Mouse (Mus musculus) bone marrow, adult 2 months (tissue): Measurements from ENCODE around the gene Tgfbr2. TPM values are rescaled to one million over a fixed set of nuclear protein-coding genes. Genes with fewer than 3 reads are reported as not detected.

Source experiments
- H3K27ac ChIP-seq: fragments of 200-500 bp; 2 replicates; pipeline ENCODE4 v1.5.1; 2012; ENCODE audit warnings: low read depth, mild to moderate bottlenecking, control low read depth, inconsistent platforms, low read length; ENCODE audit not compliant: control insufficient read depth, poor library complexity, insufficient read depth
- H3K4me1 ChIP-seq: fragments of 200-500 bp; 2 replicates; pipeline ENCODE4 v1.6.1; 2011; ENCODE audit warnings: low read length; ENCODE audit not compliant: control insufficient read depth, insufficient read depth
- H3K4me3 ChIP-seq: fragments of 200-500 bp; replicated peaks from 2 replicates; pipeline ENCODE3; 2011; ENCODE audit warnings: mild to moderate bottlenecking, low read depth, low read length, control low read depth; ENCODE audit not compliant: control insufficient read depth
- CTCF ChIP-seq: fragments of 200-500 bp; IDR thresholded peaks from 2 replicates; pipeline ENCODE4 v1.5.1; 2011; ENCODE audit warnings: low read length, control low read depth; ENCODE audit not compliant: control insufficient read depth, insufficient read depth
- POLR2A ChIP-seq: fragments of 200-500 bp; IDR thresholded peaks from 2 replicates; pipeline ENCODE4 v1.6.1; 2011; ENCODE audit warnings: low read depth, mild to moderate bottlenecking, control low read depth, low read length, borderline replicate concordance; ENCODE audit not compliant: control insufficient read depth
- WGBS: fragments of 180-500 bp; shearing (Covaris S2); methylation state at CpG from one replicate; pipeline ENCODE4 v1.1.7; 2018; 5-methylcytosine and 5-hydroxymethylcytosine counted together
- polyA plus RNA-seq: library from polyadenylated mRNA; stranded (reverse); fragments of >200 nt; gene quantifications from 2 replicates; pipeline ENCODE4 v1.2.4, GENCODE M21; 2011; ENCODE audit warnings: low replicate concordance; ENCODE audit not compliant: missing spikeins, insufficient read depth, insufficient read length

The Tgfbr2 gene
- polyA plus RNA-seq, 1 experiment: 4.7 TPM

DNA sequence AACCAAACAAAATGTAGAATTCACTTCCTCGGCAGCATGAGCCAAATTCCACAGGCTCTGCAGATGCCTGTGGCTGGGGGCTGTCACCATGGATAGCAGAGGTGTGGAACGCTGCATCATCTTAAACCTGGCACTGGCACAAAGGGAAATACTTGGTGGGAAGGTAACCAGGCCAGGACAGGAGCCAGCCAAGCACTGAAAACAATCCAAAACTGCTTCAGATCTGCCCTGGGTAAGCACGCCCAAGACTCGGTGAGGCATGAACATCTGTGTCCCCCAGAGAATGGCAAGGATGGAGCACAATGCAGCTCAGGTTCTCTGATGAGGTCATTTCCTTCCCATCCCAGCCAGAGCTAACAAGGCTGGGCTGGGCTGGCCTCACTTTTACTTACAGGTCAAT lies 43.6 kb upstream of the Tgfbr2 start:
- no peak overlapping the region for H3K4me3 ChIP-seq
- H3K27ac ChIP-seq: peak overlapping the region; percentile 77
- peaks cover 1% of the 10 kb centered on the region; the same call in 1 of the 2 replicates for H3K4me1 ChIP-seq
- WGBS: 65% methylated on average over 4 of the region's 4 CpGs
- no peak for TF ChIP-seq CTCF
- no peak for TF ChIP-seq POLR2A

DNA sequence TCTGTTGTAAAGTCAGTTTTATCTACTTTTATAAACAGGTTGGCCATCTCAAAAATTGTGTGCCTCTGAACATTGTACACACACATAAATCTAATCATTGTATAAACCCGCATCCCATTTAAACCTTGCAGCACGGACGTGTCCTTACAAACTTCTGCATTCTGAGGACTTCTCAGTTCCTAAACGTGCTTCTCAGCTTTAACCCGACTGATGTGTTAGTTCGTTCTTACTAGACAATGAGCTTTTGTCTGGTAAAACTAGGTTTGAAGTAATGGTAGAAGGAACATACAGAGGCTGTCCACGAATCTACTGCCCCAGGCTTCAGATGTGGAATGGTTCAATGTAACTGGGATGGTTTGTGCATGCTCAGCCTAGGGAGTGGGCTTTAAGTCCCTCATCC lies 41.9 kb upstream of the Tgfbr2 start:
- H3K27ac ChIP-seq: peak overlapping the region; percentile 54; the same call in 1 of the 2 replicates

GRCm38 (mm10) chr9:116216677-116217076 lies 41.5 kb upstream of the Tgfbr2 start:
- peaks cover 1% of the 10 kb centered on the region; the same call in 1 of the 2 replicates for H3K4me1 ChIP-seq
- TF ChIP-seq POLR2A (no peak), CTCF (peak; percentile 47)
- no peak overlapping the region; the same call in 1 of the 2 replicates for H3K27ac ChIP-seq
- WGBS: 17% methylated on average over 10 of the region's 10 CpGs
- no peak overlapping the region for H3K4me3 ChIP-seq

More for the DNA sequence above, 41.9 kb upstream of the Tgfbr2 start:
- H3K4me1 ChIP-seq: peaks cover 1% of the 10 kb centered on the region; the same call in 1 of the 2 replicates
- WGBS: 30% methylated on average over 7 of the region's 7 CpGs
- TF ChIP-seq POLR2A (no peak), CTCF (no peak)
- H3K4me3 ChIP-seq: no peak overlapping the region

GRCm38 (mm10) chr9:116214296-116214695 lies 39.1 kb upstream of the Tgfbr2 start:
- H3K4me3 ChIP-seq: no peak overlapping the region
- H3K27ac ChIP-seq: no peak overlapping the region
- 73% methylated on average over 6 of the region's 6 CpGs for WGBS
- TF ChIP-seq POLR2A (no peak), CTCF (no peak)
- peaks cover 1% of the 10 kb centered on the region; the same call in 1 of the 2 replicates for H3K4me1 ChIP-seq

GRCm38 (mm10) chr9:116212915-116213619 lies 37.9 kb upstream of the Tgfbr2 start:
- 88% methylated on average over 8 of the region's 8 CpGs for WGBS
- Histone ChIP-seq H3K4me3 (no peak overlapping the region), H3K4me1 (peaks cover 1% of the 10 kb centered on the region; the same call in 1 of the 2 replicates), H3K27ac (no peak overlapping the region)
- TF ChIP-seq CTCF: no peak
- no peak for TF ChIP-seq POLR2A

DNA sequence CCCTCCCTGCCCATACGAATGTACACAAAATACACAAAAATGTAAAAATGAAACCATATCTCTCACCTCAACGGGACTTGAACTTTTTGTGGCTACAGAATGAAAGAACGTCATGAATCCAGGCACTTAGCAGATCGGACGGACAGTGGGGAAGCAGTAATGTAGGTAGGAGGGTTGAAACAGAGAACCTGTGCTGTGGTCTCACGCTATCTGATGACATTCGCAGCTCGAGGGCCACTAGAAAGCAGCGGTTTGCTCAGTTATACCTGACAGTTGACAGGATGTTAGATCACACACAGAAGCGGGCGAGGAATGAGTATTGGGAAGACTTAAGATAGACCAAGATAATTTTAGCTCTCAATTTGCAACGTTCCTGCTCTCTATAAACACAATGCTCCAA lies 36.9 kb upstream of the Tgfbr2 start:
- TF ChIP-seq POLR2A: no peak
- TF ChIP-seq CTCF: no peak
- peaks cover 1% of the 10 kb centered on the region; the same call in 1 of the 2 replicates for H3K4me1 ChIP-seq
- 61% methylated on average over 12 of the region's 12 CpGs for WGBS
- H3K4me3 ChIP-seq: no peak overlapping the region
- no peak overlapping the region for H3K27ac ChIP-seq

- no peak for TF ChIP-seq CTCF
- no peak for TF ChIP-seq POLR2A
- Histone ChIP-seq H3K27ac (no peak overlapping the region), H3K4me1 (no peaks in the 10 kb centered on the region; the same call in 1 of the 2 replicates), H3K4me3 (no peak overlapping the region)
- WGBS: 70% methylated on average over 16 of the region's 16 CpGs
These were observed 33.2 kb upstream of the Tgfbr2 start for GRCm38 (mm10) chr9:116208169-116208904.

DNA sequence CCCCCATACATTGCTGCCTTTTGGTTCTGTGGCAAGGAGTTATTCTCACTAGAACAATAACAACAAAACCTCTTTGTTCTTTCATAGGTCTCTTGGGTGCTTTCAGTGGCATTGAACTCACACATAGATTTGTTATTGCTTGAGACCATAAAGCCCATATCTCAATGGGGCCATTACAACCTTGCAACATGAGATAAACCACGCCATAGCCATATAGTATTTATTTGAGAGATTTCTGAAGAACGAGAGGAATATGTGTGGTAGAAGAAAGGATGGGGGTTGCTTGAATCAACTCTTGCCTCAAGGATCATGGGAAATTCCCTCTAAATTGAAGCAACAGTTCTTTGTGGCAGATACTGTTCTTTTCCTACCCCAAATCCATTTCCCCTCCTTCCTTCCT lies 31.7 kb upstream of the Tgfbr2 start:
- Histone ChIP-seq H3K4me3 (no peak overlapping the region), H3K27ac (no peak overlapping the region), H3K4me1 (no peaks in the 10 kb centered on the region; the same call in 1 of the 2 replicates)
- TF ChIP-seq POLR2A (no peak), CTCF (no peak)
- WGBS: 75% methylated on average over 2 of the region's 2 CpGs
